Mouse (Mus musculus): Measurements from ENCODE around the gene Larp7. TPM values are rescaled to one million over a fixed set of nuclear protein-coding genes. Genes with fewer than 3 reads are reported as not detected.

The Larp7 gene
- polyA plus RNA-seq (2021; fragmentation: Nextera tagmentation), result 14.9 and 16.0 TPM in 2 replicates
- long read RNA-seq, experiment 1, transcript Larp7-201 (13 exons, 2,121 nt), result major isoform, 8 of 8 reads
- long read RNA-seq, experiment 1, partial matches to known transcripts, result 0 of 8 reads
- long read RNA-seq, experiment 1, other reads (novel, unspliced or antisense), result 0 of 8 reads
- long read RNA-seq, experiment 2, partial matches to known transcripts, result 32 of 33 reads
- long read RNA-seq, experiment 2, other reads (novel, unspliced or antisense), result 0 of 33 reads

GRCm38 (mm10) chr3:127552973-127553719, at the start of gene Larp7, which contains the start of gene Zgrf1:
Gene Larp7, minus strand, starts transcription at chr3:127553349.
Gene Zgrf1, plus strand, starts transcription at chr3:127553489.

GRCm38 (mm10) chr3:127498742-127499400, 54.3 kb downstream of the Larp7 start, which contains the start of gene Ank2:
Gene Ank2, minus strand, starts transcription at chr3:127499350.

Other genes starting within 250 kb of the Larp7 start
- 133 and 141 TPM in 2 replicates for gene Ank2, start 54.0 kb downstream of the Larp7 start, polyA plus RNA-seq (2021; fragmentation: Nextera tagmentation)
- 0.38 and 0.51 TPM in 2 replicates for gene Zgrf1, start 140 bp upstream of the Larp7 start, polyA plus RNA-seq (2021; fragmentation: Nextera tagmentation)
- 0.20 and 0.50 TPM in 2 replicates for gene Neurog2, start 79.8 kb upstream of the Larp7 start, polyA plus RNA-seq (2021; fragmentation: Nextera tagmentation)
- gene Alpk1, start 227.2 kb upstream of the Larp7 start, polyA plus RNA-seq (2021; fragmentation: Nextera tagmentation), result 0.33 and 0.51 TPM in 2 replicates
- gene Tifa, start 236.5 kb upstream of the Larp7 start, polyA plus RNA-seq (2021; fragmentation: Nextera tagmentation), result 8.5 and 8.8 TPM in 2 replicates

All from left cerebral cortex, adult 6 months (tissue).